Mouse (Mus musculus): Measurements from ENCODE around the gene Zscan29. TPM values are rescaled to one million over a fixed set of nuclear protein-coding genes. Genes with fewer than 3 reads are reported as not detected.
"Not testable (repeated sequence)": the region's sequence is repeated elsewhere in the genome, so short reads cannot be mapped to it uniquely, and the experiment has no call there.

Zscan29 gene
- polyA plus RNA-seq, 1 experiment: 2.4 TPM

DNA sequence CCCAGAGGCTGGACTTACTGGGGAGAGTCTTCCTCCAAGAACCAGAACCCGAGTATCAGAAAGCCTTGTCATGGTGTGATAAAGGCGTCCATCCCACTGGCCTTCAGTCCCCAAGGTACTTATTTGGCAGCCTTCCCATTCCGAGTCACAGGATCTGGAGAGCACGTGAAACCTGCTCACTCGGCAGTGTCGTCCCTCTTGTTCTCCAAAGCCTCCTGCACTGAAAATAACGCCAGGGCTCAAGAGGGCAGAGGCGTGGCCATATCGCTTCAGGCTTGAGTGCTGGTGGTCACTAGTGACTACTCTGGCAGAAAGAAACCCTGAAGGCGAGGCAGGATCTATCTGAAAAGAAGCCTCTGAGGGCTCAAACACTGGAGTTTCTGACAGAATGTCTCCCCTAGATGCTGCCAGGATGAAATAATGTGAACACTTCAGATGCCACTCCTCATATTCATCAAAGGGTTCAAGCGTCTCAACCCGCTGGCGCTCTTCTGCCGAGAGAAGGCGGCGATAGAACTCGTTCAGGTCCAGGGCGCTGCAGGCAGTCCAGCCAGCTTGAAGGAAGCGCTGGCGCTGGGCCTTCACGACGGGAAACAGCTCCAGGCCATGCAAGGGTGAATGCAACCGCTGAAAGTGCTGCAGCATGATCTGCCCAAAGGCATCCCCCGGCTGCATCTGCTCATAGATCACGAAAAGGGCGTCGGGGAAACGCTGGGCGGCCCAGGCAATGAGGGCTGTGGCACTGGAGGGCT is 31.5 kb downstream of the Zscan29 start:
- DNase-seq (ENCODE audit: low read depth, low spot score): no peak
- 9% methylated on average over 29 of the region's 29 CpGs for WGBS

DNA sequence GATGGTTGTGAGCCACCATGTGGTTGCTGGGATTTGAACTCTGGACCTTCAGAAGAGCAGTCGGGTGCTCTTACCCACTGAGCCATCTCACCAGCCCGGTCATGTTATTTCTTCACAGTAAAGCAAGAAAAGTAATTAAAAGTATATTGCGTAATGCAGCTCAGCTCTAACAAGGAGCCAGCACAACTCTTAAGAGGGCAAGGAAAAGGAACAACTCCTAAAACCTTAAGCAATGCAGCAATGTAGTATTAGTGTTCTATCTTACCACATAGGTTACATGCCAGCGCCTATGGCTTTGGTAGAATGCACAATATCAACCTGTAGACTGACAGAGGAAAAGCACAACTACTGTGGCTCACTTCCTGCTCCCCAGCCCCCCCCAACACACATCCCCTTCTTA is 33.6 kb downstream of the Zscan29 start:
- WGBS: 59% methylated on average over 4 of the region's 4 CpGs
- no peak for DNase-seq (ENCODE audit: low read depth, low spot score)

DNA sequence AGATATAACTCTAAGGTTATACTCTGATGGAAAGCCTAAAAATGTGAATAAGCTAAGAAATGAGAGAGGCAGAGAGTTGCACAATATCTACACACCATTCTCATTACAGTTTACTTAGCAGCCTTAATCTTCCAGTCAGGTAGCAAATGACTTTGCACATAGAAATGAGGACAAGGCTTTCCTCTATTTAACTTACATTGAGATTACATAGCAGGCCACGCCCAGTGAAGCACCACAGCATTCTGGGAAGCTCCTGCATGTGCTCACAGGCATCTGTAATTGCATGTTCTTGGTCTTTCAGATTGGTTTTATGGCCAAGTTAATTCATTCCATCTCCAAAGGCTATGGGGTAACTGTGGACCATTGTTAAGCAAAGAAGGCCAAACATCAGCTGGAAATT is 38.1 kb downstream of the Zscan29 start:
- no peak for DNase-seq (ENCODE audit: low read depth, low spot score)

DNA sequence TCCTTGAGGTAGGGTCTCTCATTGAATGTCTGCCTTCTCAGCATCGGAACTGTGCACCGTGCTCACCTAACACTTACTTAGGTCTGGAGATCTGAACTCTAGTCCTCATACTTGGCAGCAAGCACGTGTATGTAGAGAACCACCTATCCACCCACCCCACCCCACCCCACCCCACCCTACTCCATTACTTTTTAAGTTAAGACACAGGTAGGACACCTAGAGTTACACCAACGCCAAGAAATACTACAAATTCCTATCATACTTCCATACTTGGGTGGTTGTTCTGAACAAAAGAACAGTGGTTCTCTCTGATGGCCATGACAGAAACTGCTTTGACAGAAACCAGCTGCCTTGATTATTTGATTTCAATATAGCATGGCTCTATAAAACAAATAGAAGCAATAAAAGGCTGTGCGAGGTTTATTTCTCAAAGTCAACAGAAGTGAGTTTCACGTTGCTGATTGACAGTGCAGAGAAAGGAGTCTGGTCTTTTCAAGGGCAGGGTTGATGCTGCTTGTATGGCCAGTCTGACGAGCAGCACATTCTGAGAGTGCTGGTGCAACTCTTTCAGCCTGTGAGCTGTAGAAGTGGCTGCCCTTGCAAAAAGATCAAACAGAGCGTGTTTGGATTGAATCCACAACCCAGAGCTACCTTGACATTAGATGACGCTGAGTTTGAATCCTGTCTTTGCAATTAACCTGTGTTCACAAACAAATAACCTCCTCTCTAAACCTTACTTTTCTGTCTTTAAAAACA is 41.9 kb downstream of the Zscan29 start:
- 18% methylated on average over 9 of the region's 9 CpGs for WGBS
- no peak for DNase-seq (ENCODE audit: low read depth, low spot score)

More for the DNA sequence above, 38.1 kb downstream of the Zscan29 start:
- WGBS: 69% methylated on average over 1 of the region's 1 CpGs

DNA sequence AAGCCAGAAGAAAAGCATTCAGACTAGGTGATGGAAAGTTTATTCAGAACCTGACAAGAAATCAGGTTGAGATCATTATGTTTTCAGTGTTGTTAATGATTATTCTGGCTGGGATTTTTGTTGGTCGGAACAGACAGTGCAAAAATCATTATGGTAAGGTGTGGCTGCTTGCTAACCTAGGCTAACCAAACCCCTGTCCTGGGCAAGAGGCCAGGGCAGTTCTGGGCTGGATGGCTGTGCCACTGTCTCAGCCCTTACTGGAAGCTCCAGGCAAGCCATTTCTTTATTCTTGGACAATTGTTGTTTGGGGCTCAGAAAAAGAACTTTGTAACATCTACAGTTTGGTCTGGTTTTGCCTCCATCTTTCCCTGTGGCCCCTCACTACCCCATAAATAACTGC is 43.4 kb downstream of the Zscan29 start:
- DNase-seq (ENCODE audit: low read depth, low spot score): no peak
- WGBS: 41% methylated on average over 1 of the region's 1 CpGs

DNA sequence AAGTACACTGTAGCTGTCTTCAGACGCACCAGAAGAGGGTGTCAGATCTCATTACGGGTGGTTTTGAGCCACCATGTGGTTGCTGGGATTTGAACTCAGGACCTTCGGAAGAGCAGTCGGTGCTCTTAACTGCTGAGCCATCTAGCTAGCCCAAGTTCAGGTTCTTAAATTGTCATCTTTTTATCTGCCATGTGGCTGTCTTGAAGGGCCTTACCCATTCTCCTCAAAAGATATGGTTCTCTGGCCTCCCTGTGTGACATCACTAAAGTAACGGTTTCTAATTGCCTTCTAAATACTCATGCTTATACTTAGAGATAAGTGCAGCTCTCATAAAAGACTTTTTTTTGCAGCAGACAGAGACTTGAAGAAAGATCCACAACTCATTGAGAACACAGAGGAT is 44.6 kb downstream of the Zscan29 start:
- DNase-seq (ENCODE audit: low read depth, low spot score): not testable (repeated sequence)
- WGBS: 96% methylated on average over 5 of the region's 5 CpGs

DNA sequence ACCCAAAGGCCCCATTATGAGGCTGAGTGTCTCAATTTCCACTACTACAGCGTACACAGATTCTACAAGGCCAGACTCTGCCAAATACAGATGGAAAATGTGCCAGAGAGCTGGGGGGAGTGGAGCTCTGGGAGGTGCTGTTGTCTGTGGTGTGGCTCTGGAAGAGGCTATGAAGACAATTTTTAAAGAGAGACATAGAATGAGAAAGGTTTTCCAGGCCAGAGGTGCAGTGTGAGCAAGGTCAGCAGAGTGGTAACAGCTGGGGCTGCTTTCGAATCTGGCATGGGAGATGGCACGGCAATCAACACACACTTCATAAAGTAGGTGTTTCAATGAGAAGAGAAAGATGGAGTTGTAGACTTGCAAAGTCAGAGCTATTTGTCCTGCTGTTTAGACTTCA is 51.7 kb downstream of the Zscan29 start:
- WGBS: 78% methylated on average over 3 of the region's 3 CpGs
- no peak for DNase-seq (ENCODE audit: low read depth, low spot score)

DNA sequence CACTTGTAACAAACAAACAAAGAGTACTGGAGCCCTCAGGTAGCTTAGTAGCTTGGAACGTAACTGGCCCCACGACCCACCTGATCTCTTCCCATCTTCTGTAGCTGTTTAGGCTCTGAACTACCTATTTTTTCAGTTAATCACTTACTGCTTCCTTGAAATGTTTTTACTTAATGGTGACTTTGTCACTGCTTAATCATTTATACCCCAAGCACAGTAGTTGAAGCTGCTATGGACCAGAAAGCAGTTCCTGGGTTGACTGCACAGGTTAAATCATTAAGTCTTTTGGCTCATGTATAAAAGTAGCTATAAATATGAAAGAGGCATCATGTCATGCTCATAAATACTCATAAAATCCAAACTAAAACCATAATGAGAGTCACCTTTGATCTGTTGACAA is 55.5 kb downstream of the Zscan29 start:
- WGBS: 66% methylated on average over 2 of the region's 2 CpGs
- DNase-seq (ENCODE audit: low read depth, low spot score): no peak

DNA sequence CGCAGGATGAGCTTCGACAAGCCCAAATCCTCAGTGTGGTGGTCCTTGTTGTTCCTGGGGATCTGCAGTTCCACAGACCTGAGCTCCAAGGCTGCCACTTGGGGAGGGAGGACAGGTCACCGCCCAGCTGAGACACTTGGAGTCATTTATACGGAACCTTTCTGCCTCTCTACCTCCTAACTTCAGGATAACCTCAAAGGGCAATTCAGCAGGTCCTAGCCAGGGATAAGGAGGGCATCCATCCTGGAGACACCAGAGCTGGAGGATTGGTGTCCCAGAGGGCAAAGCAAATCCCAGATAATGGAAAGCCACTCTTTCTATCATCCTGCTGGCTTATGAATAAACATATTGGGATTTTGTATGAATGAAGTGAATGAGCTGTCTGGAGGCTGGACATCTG is 61.2 kb downstream of the Zscan29 start, which contains the start of gene Tgm7:
TSS of gene Tgm7 (minus strand) at position 101 of the 400 bp plus-strand sequence.
- 85% methylated on average over 4 of the region's 4 CpGs for WGBS
- no peak for DNase-seq (ENCODE audit: low read depth, low spot score)

Other genes with a start within 250 kb of the Zscan29 start
- gene Ubr1, start 200.4 kb downstream of the Zscan29 start, polyA plus RNA-seq (2012; rRNA removed): 5.7 and 12.2 TPM in 2 replicates
- gene Tmem62, start 194.1 kb downstream of the Zscan29 start, polyA plus RNA-seq (2012; rRNA removed): 6.3 and 6.9 TPM in 2 replicates
- gene Ccndbp1, start 162.7 kb downstream of the Zscan29 start, polyA plus RNA-seq (2012; rRNA removed): 24.1 and 26.4 TPM in 2 replicates
- gene Epb42, start 134.1 kb downstream of the Zscan29 start, polyA plus RNA-seq (2012; rRNA removed): 1.2 and 1.5 TPM in 2 replicates
- gene Tgm5, start 85.3 kb downstream of the Zscan29 start, polyA plus RNA-seq (2012; rRNA removed): 0.55 and 0.64 TPM in 2 replicates
- gene Tgm7, start 61.3 kb downstream of the Zscan29 start, polyA plus RNA-seq (2012; rRNA removed): not detected in 2 replicates
- gene Adal, start 30.7 kb downstream of the Zscan29 start, polyA plus RNA-seq (2012; rRNA removed): 2.2 and 2.9 TPM in 2 replicates
- gene Lcmt2, start 30.5 kb downstream of the Zscan29 start, polyA plus RNA-seq (2012; rRNA removed): 8.6 and 9.3 TPM in 2 replicates
- gene Tubgcp4, start 471 bp downstream of the Zscan29 start, polyA plus RNA-seq (2012; rRNA removed): 13.4 and 27.9 TPM in 2 replicates
- 13.1 and 14.6 TPM in 2 replicates for gene Trp53bp1, start 100.3 kb upstream of the Zscan29 start, polyA plus RNA-seq (2012; rRNA removed)
- 1.5 and 4.1 TPM in 2 replicates for gene Map1a, start 118.5 kb upstream of the Zscan29 start, polyA plus RNA-seq (2012; rRNA removed)
- gene Ppip5k1, start 184.3 kb upstream of the Zscan29 start, polyA plus RNA-seq (2012; rRNA removed): 27.1 and 52.3 TPM in 2 replicates
- gene Ckmt1, start 186.6 kb upstream of the Zscan29 start, polyA plus RNA-seq (2012; rRNA removed): 912 and 1,609 TPM in 2 replicates
- gene Strc, start 216.0 kb upstream of the Zscan29 start, polyA plus RNA-seq (2012; rRNA removed): 0.19 and 0.41 TPM in 2 replicates
- gene Pdia3, start 242.7 kb upstream of the Zscan29 start, polyA plus RNA-seq (2012; rRNA removed): 405 and 622 TPM in 2 replicates
- gene Catsper2, start 242.7 kb upstream of the Zscan29 start, polyA plus RNA-seq (2012; rRNA removed): 1.1 and 1.3 TPM in 2 replicates